Comparison of ENCODE assay signal across 8 mouse cellular contexts in the genomic region with DNA sequence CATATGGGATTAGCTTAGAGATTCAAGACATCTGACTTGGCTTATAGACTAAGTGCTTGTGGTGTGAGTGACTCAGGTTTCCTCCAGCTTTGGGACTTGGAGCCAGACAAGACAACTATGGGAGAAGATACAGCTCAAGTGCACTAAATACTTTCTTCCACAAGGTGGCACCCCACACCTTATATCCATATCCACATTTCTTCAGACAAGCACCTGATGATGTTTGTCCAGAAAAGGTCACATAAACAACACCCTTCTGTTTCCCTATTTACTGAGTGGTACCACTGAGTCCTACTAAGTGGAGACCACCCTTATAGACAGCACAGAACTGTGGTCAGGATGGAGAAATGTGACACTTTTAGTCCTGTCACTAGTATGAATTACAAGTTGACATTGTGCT. TPM values are rescaled to one million over a fixed set of nuclear protein-coding genes. Genes with fewer than 3 reads are reported as not detected.
A peak's percentile ranks its signal among the peaks of the same experiment; 100 is the strongest.
DNase-seq lines count a peak whose midpoint lies in the region; ATAC-seq lines count a peak whose summit lies in the region.

No protein-coding gene starts in this region.

- H3K4me2 ChIP-seq in heart, embryonic 11.5 days, result no peak overlapping the region
- no peak overlapping the region for H3K4me2 ChIP-seq in embryonic facial prominence, embryonic 11.5 days (ENCODE audit: low read depth, low read length)
- no peak overlapping the region for H3K4me2 ChIP-seq in hindbrain, embryonic 11.5 days (replicated peaks; ENCODE audit: low read depth, low read length)

- H3K27me3 ChIP-seq in heart, embryonic 11.5 days (ENCODE audit: control insufficient read depth, insufficient read depth, low read length), result no peaks in the 10 kb centered on the region
- no peaks in the 10 kb centered on the region for H3K27me3 ChIP-seq in embryonic facial prominence, embryonic 11.5 days (ENCODE audit: control insufficient read depth, insufficient read depth, low read length)
- no peaks in the 10 kb centered on the region for H3K27me3 ChIP-seq in hindbrain, embryonic 11.5 days (ENCODE audit: control insufficient read depth, insufficient read depth, low read length)

- H3K36me3 ChIP-seq in heart, embryonic 11.5 days (ENCODE audit: control insufficient read depth, insufficient read depth, low read length), result no peaks in the 10 kb centered on the region
- H3K36me3 ChIP-seq in embryonic facial prominence, embryonic 11.5 days (replicated peaks; ENCODE audit: control insufficient read depth, insufficient read depth, low read depth, low read length), result no peaks in the 10 kb centered on the region
- no peaks in the 10 kb centered on the region for H3K36me3 ChIP-seq in hindbrain, embryonic 11.5 days (ENCODE audit: control insufficient read depth, insufficient read depth, low read length)

- H3K27ac ChIP-seq in heart, embryonic 11.5 days (ENCODE audit: low read depth, low read length), result no peak overlapping the region
- no peak overlapping the region for H3K27ac ChIP-seq in embryonic facial prominence, embryonic 11.5 days (replicated peaks; ENCODE audit: low read depth, low read length)
- no peak overlapping the region for H3K27ac ChIP-seq in hindbrain, embryonic 11.5 days (ENCODE audit: low read depth, low read length)

- H3K9ac ChIP-seq in heart, embryonic 11.5 days (ENCODE audit: low read depth, low read length), result no peak overlapping the region
- H3K9ac ChIP-seq in embryonic facial prominence, embryonic 11.5 days (replicated peaks; ENCODE audit: low read length), result no peak overlapping the region
- no peak overlapping the region for H3K9ac ChIP-seq in hindbrain, embryonic 11.5 days (ENCODE audit: low read depth, low read length)

- ATAC-seq in heart, embryonic 11.5 days (replicated peaks; ENCODE audit: insufficient number of reproducible peaks, low FRiP score, low TSS enrichment), result 0 out of 2 replicates have a peak, but pooled peaks have one; percentile 52
- peak; percentile 59; the same call in 1 of the 2 replicates for ATAC-seq in embryonic facial prominence, embryonic 11.5 days (replicated peaks; ENCODE audit: insufficient number of reproducible peaks, low FRiP score, low TSS enrichment, low read depth)
- peak; percentile 78 for ATAC-seq in hindbrain, embryonic 11.5 days (ENCODE audit: low FRiP score)

- no peak for DNase-seq in heart, adult 11 months
- DNase-seq in adrenal gland, postnatal 36 days, result peak; percentile 21 to 51
- peak; percentile 67 for DNase-seq in embryonic facial prominence, embryonic 11.5 days (ENCODE audit: low spot score)
- peak; percentile 65 for DNase-seq in hindbrain, embryonic 11.5 days (ENCODE audit: low spot score)
- DNase-seq in layer of hippocampus, adult 9-10 months (ENCODE audit: low spot score), result peak; percentile 18
- peak; percentile 43 for DNase-seq in lung, postnatal 14 days
- DNase-seq in right cerebral cortex, postnatal 25 days, result peak; percentile 9

- H3K9me3 ChIP-seq in heart, embryonic 11.5 days (replicated peaks; ENCODE audit: control insufficient read depth, low read length), result no peaks in the 10 kb centered on the region
- H3K9me3 ChIP-seq in embryonic facial prominence, embryonic 11.5 days (replicated peaks; ENCODE audit: control insufficient read depth, low read length), result no peaks in the 10 kb centered on the region
- no peaks in the 10 kb centered on the region for H3K9me3 ChIP-seq in hindbrain, embryonic 11.5 days (ENCODE audit: control insufficient read depth, low read length)

- no peaks in the 10 kb centered on the region for H3K4me1 ChIP-seq in heart, embryonic 11.5 days (ENCODE audit: control insufficient read depth, insufficient read depth, low read length)
- no peaks in the 10 kb centered on the region for H3K4me1 ChIP-seq in embryonic facial prominence, embryonic 11.5 days (ENCODE audit: control insufficient read depth, insufficient read depth, low read length)
- H3K4me1 ChIP-seq in hindbrain, embryonic 11.5 days (replicated peaks; ENCODE audit: control insufficient read depth, insufficient read depth, low read length), result no peaks in the 10 kb centered on the region

- H3K4me3 ChIP-seq in heart, embryonic 11.5 days (ENCODE audit: low read depth, low read length), result no peak overlapping the region
- no peak overlapping the region for H3K4me3 ChIP-seq in embryonic facial prominence, embryonic 11.5 days (ENCODE audit: low read depth, low read length)
- H3K4me3 ChIP-seq in hindbrain, embryonic 11.5 days (ENCODE audit: low read depth, low read length), result no peak overlapping the region

RNA-seq across cellular contexts. Expression of gene Cr2, which starts 56.1 kb away (rescaled TPM):
- 0.09 and 0.25 TPM in 2 replicates for polyA plus RNA-seq in heart, embryonic 11.5 days (2014; fragmentation: Nextera tagmentation; extraction: Ambion mirVana)
- total RNA-seq in adrenal gland, postnatal 36 days (2021), result under 1 TPM; 0.17 to 0.46 TPM
- polyA plus RNA-seq in embryonic facial prominence, embryonic 11.5 days (2014; fragmentation: Nextera tagmentation; extraction: Ambion mirVana), result 0.17 and 0.39 TPM in 2 replicates
- polyA plus RNA-seq in hindbrain, embryonic 11.5 days (2014; fragmentation: Nextera tagmentation; extraction: Ambion mirVana), result 0.32 TPM in 1 of 2 replicates, not detected in the other
